Mouse (Mus musculus) midbrain, embryonic 16.5 days (tissue): ENCODE results near the gene Morn1. TPM values are rescaled to one million over a fixed set of nuclear protein-coding genes. Genes with fewer than 3 reads are reported as not detected.

Experiments
- ATAC-seq: fragments of 200-750 bp; cut with Nextera tagmentation; 2 replicates; pipeline ENCODE4 v1.8.0; 2017; ENCODE audit warnings: moderate TSS enrichment
- H3K27ac ChIP-seq: fragments of 300-500 bp; sonication (generic); 2 replicates; pipeline ENCODE4 v1.5.1; 2014; ENCODE audit warnings: mild to moderate bottlenecking, low read length, mixed read lengths
- H3K27me3 ChIP-seq: fragments of 300-500 bp; sonication (generic); 2 replicates; pipeline ENCODE4 v1.6.1; 2014; ENCODE audit warnings: low read depth, low read length, mixed read lengths; ENCODE audit not compliant: control insufficient read depth, insufficient read depth
- H3K36me3 ChIP-seq: fragments of 300-500 bp; sonication (generic); 2 replicates; pipeline ENCODE4 v1.6.1; 2014; ENCODE audit warnings: mild to moderate bottlenecking, low read length, moderate library complexity, mixed read lengths; ENCODE audit not compliant: control insufficient read depth, insufficient read depth
- H3K4me1 ChIP-seq: fragments of 300-500 bp; sonication (generic); 2 replicates; pipeline ENCODE4 v1.6.1; 2014; ENCODE audit warnings: mild to moderate bottlenecking, low read length, mixed read lengths; ENCODE audit not compliant: control insufficient read depth, insufficient read depth
- H3K4me2 ChIP-seq: fragments of 300-500 bp; sonication (generic); 2 replicates; pipeline ENCODE4 v1.6.1; 2014; ENCODE audit warnings: mild to moderate bottlenecking, low read length, mixed read lengths
- H3K4me3 ChIP-seq: fragments of 300-500 bp; sonication (generic); 2 replicates; pipeline ENCODE4 v1.5.1; 2014; ENCODE audit warnings: low read depth, mild to moderate bottlenecking, low read length, moderate library complexity, mixed read lengths
- H3K9ac ChIP-seq: fragments of 300-500 bp; sonication (generic); 2 replicates; pipeline ENCODE4 v1.6.1; 2014; ENCODE audit warnings: low read depth, low read length, mixed read lengths
- H3K9me3 ChIP-seq: fragments of 300-500 bp; sonication (generic); replicated peaks from 2 replicates; pipeline ENCODE4 v1.6.1; 2014; ENCODE audit warnings: mild to moderate bottlenecking, low read length, mixed read lengths; ENCODE audit not compliant: control insufficient read depth, poor library complexity, severe bottlenecking
- WGBS: fragments of 180-500 bp; shearing (Covaris S2); extraction: QIAGEN DNeasy Blood & Tissue Kit; methylation state at CpG from one replicate; pipeline ENCODE4 v1.1.7; 2014; 5-methylcytosine and 5-hydroxymethylcytosine counted together
- polyA plus RNA-seq: library from polyadenylated mRNA; unstranded; fragments of >200 nt; fragmentation: Nextera tagmentation; extraction: Ambion mirVana; gene quantifications from 2 replicates; pipeline ENCODE4 v1.2.1, GENCODE M21; 2015

The Morn1 gene
- polyA plus RNA-seq, 1 experiment from 2014 or later, result 8.9 TPM

GRCm38 (mm10) chr4:155162433-155163319 lies 76.3 kb downstream of the Morn1 start:
- Histone ChIP-seq H3K9ac (no peak overlapping the region), H3K4me3 (no peak overlapping the region), H3K4me2 (no peak overlapping the region), H3K36me3 (peaks cover 11% of the 10 kb centered on the region), H3K4me1 (peaks cover 19% of the 10 kb centered on the region), H3K9me3 (no peaks in the 10 kb centered on the region), H3K27ac (no peak overlapping the region), H3K27me3 (no peaks in the 10 kb centered on the region)
- no peak for ATAC-seq
- WGBS, result 87% methylated on average over 7 of the region's 7 CpGs

- Histone ChIP-seq H3K9me3 (no peaks in the 10 kb centered on the region), H3K27ac (no peak overlapping the region), H3K4me3 (no peak overlapping the region), H3K9ac (no peak overlapping the region), H3K27me3 (no peaks in the 10 kb centered on the region), H3K36me3 (peaks cover 9% of the 10 kb centered on the region), H3K4me1 (peaks cover 19% of the 10 kb centered on the region), H3K4me2 (no peak overlapping the region)
- WGBS, result 57% methylated on average over 4 of the region's 4 CpGs
- ATAC-seq, result no peak
These were observed 76.9 kb downstream of the Morn1 start for GRCm38 (mm10) chr4:155163320-155163651.

GRCm38 (mm10) chr4:155163685-155164084 lies 77.3 kb downstream of the Morn1 start:
- Histone ChIP-seq H3K4me1 (peaks cover 19% of the 10 kb centered on the region), H3K9ac (no peak overlapping the region), H3K27me3 (no peaks in the 10 kb centered on the region), H3K27ac (no peak overlapping the region), H3K9me3 (no peaks in the 10 kb centered on the region), H3K36me3 (peaks cover 6% of the 10 kb centered on the region), H3K4me2 (no peak overlapping the region), H3K4me3 (no peak overlapping the region)
- WGBS, result 30% methylated on average over 8 of the region's 8 CpGs
- ATAC-seq, result no peak

DNA sequence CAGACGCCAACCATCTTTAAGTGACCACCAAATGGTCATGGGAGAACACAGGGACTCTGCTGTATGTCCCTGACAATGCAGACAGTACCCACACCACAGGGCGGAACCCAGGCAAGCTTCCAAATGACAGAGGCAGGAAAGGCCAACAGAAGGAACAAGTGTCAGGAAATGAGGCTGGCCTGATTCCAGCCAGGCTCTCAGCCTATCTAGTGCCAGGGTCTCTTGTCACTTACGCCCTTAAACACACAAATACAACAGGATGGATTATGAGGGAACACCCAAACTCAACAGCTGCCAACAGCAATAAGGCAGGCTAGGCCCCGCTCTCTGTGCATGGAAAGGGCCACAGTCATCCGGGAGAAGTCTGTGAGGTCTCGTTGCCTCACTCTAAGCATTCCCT lies 78.2 kb downstream of the Morn1 start:
- no peak overlapping the region for H3K27ac ChIP-seq
- no peak overlapping the region for H3K9ac ChIP-seq

GRCm38 (mm10) chr4:155165861-155166260 lies 79.5 kb downstream of the Morn1 start:
- no peak overlapping the region for H3K9ac ChIP-seq
- no peak overlapping the region for H3K27ac ChIP-seq
- no peaks in the 10 kb centered on the region for H3K9me3 ChIP-seq
- H3K36me3 ChIP-seq, result no peaks in the 10 kb centered on the region
- H3K4me3 ChIP-seq, result no peak overlapping the region
- H3K4me2 ChIP-seq, result no peak overlapping the region
- no peaks in the 10 kb centered on the region for H3K27me3 ChIP-seq
- no peak for ATAC-seq
- peaks cover 14% of the 10 kb centered on the region for H3K4me1 ChIP-seq

More for the DNA sequence above, 78.2 kb downstream of the Morn1 start:
- no peak overlapping the region for H3K4me2 ChIP-seq
- H3K4me1 ChIP-seq, result peaks cover 19% of the 10 kb centered on the region
- WGBS, result 76% methylated on average over 6 of the region's 6 CpGs
- H3K27me3 ChIP-seq, result no peaks in the 10 kb centered on the region
- ATAC-seq, result no peak
- H3K36me3 ChIP-seq, result no peaks in the 10 kb centered on the region; the same call in 1 of the 2 replicates
- no peaks in the 10 kb centered on the region for H3K9me3 ChIP-seq
- no peak overlapping the region for H3K4me3 ChIP-seq

- Histone ChIP-seq H3K4me2 (no peak overlapping the region), H3K27ac (no peak overlapping the region), H3K9me3 (no peaks in the 10 kb centered on the region), H3K4me3 (no peak overlapping the region), H3K4me1 (peaks cover 27% of the 10 kb centered on the region), H3K9ac (no peak overlapping the region), H3K36me3 (no peaks in the 10 kb centered on the region), H3K27me3 (no peaks in the 10 kb centered on the region)
- 96% methylated on average over 8 of the region's 8 CpGs for WGBS
- ATAC-seq, result no peak
These were observed 82.5 kb downstream of the Morn1 start for GRCm38 (mm10) chr4:155168835-155169252.

- no peak overlapping the region for H3K4me3 ChIP-seq
- no peak overlapping the region for H3K4me2 ChIP-seq
- no peaks in the 10 kb centered on the region for H3K36me3 ChIP-seq
- H3K27ac ChIP-seq, result no peak overlapping the region
- no peak overlapping the region for H3K9ac ChIP-seq
- 82% methylated on average over 8 of the region's 8 CpGs for WGBS
- H3K4me1 ChIP-seq, result peaks cover 35% of the 10 kb centered on the region
- H3K27me3 ChIP-seq, result no peaks in the 10 kb centered on the region
- ATAC-seq, result no peak
- H3K9me3 ChIP-seq, result no peaks in the 10 kb centered on the region
These were observed 84.3 kb downstream of the Morn1 start for GRCm38 (mm10) chr4:155170614-155171212.

- H3K4me1 ChIP-seq, result peaks cover 44% of the 10 kb centered on the region
- H3K4me2 ChIP-seq, result no peak overlapping the region
- no peaks in the 10 kb centered on the region for H3K9me3 ChIP-seq
- H3K9ac ChIP-seq, result no peak overlapping the region
- H3K27ac ChIP-seq, result no peak overlapping the region
- H3K27me3 ChIP-seq, result no peaks in the 10 kb centered on the region
- no peak overlapping the region for H3K4me3 ChIP-seq
- no peaks in the 10 kb centered on the region for H3K36me3 ChIP-seq
- no peak for ATAC-seq
- WGBS, result 57% methylated on average over 5 of the region's 5 CpGs
These were observed 85.7 kb downstream of the Morn1 start for GRCm38 (mm10) chr4:155171961-155172533.
